In the genomic region with DNA sequence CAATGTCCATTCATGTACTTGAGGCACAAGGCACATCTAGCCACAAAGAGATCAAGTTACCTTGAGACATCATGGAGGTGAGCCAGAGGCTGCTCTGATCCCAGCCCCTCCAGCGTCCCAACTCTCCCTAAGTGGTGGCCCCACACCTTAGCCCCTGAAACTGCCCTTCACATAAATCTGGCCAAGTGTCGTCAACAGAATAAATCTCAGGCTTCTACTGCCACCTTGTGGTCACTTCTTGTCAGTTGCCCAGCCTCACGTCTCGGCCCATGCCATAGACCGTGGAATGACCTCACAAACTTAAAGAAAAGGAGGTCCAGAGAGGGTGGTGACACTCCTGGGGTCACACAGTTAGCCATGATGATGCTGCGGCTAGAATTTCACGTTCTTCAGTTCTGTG, we compare ENCODE assay signal across 8 mouse cellular contexts.
A peak's percentile ranks its signal among the peaks of the same experiment; 100 is the strongest.
DNase-seq lines count a peak whose midpoint lies in the region; ATAC-seq and TF ChIP-seq lines count a peak whose summit lies in the region.

No protein-coding gene starts in this region.

- peak; percentile 93 for TF ChIP-seq CTCF in midbrain, postnatal 0 days (IDR thresholded peaks at IDR 0.05)

- ATAC-seq in limb, embryonic 11.5 days (ENCODE audit: insufficient number of reproducible peaks, low FRiP score, low TSS enrichment, low read depth) = 0 out of 2 replicates have a peak, but pooled peaks have one; percentile 65
- ATAC-seq in midbrain, postnatal 0 days (ENCODE audit: low FRiP score) = peak; percentile 34; the same call in 1 of the 2 replicates
- peak; percentile 53 for ATAC-seq in stomach, embryonic 15.5 days (ENCODE audit: insufficient read depth, low FRiP score, low read depth)

- H3K9ac ChIP-seq in limb, embryonic 11.5 days (ENCODE audit: low read length) = no peak overlapping the region
- no peak overlapping the region for H3K9ac ChIP-seq in midbrain, postnatal 0 days (replicated peaks; ENCODE audit: low read length, poor library complexity, severe bottlenecking)
- no peak overlapping the region for H3K9ac ChIP-seq in stomach, embryonic 15.5 days

- H3K4me2 ChIP-seq in limb, embryonic 11.5 days (ENCODE audit: low read depth, severe bottlenecking) = no peak overlapping the region
- no peak overlapping the region for H3K4me2 ChIP-seq in midbrain, postnatal 0 days (ENCODE audit: low read depth, low read length, poor library complexity, severe bottlenecking)
- H3K4me2 ChIP-seq in stomach, embryonic 15.5 days = no peak overlapping the region

- H3K4me1 ChIP-seq in limb, embryonic 11.5 days (ENCODE audit: control insufficient read depth, insufficient read depth, low read length) = no peaks in the 10 kb centered on the region
- H3K4me1 ChIP-seq in midbrain, postnatal 0 days (ENCODE audit: insufficient read depth, low read length) = no peaks in the 10 kb centered on the region
- H3K4me1 ChIP-seq in stomach, embryonic 15.5 days = no peaks in the 10 kb centered on the region

- 4% methylated on average over 7 of the region's 7 CpGs for WGBS in limb, embryonic 11.5 days
- 10% methylated on average over 7 of the region's 7 CpGs for WGBS in midbrain, postnatal 0 days
- WGBS in stomach, embryonic 15.5 days = 6% methylated on average over 7 of the region's 7 CpGs

- H3K36me3 ChIP-seq in limb, embryonic 11.5 days (ENCODE audit: control insufficient read depth, insufficient read depth, low read length) = no peaks in the 10 kb centered on the region
- H3K36me3 ChIP-seq in midbrain, postnatal 0 days (ENCODE audit: insufficient read depth, low read length) = no peaks in the 10 kb centered on the region
- H3K36me3 ChIP-seq in stomach, embryonic 15.5 days = no peaks in the 10 kb centered on the region

- H3K4me3 ChIP-seq in limb, embryonic 11.5 days (ENCODE audit: low read depth, low read length) = no peak overlapping the region
- no peak overlapping the region for H3K4me3 ChIP-seq in midbrain, postnatal 0 days (ENCODE audit: low read depth, low read length)
- no peak overlapping the region for H3K4me3 ChIP-seq in stomach, embryonic 15.5 days (replicated peaks)

- peak; percentile 7 to 42 for DNase-seq in urinary bladder, adult 18-20 months (ENCODE audit: low spot score in 2 of 2)
- no peak for DNase-seq in urinary bladder, postnatal 10 days (ENCODE audit: low spot score)
- peak; percentile 89 for DNase-seq in embryo, embryonic 10 days (ENCODE audit: low spot score)
- DNase-seq in gastrocnemius, postnatal 4 days (ENCODE audit: low spot score in 2 of 2) = peak; percentile 28 to 60
- DNase-seq in kidney, adult 8-10 months = peak; percentile 14 to 61
- peak; percentile 84 for DNase-seq in limb, embryonic 11.5 days (ENCODE audit: low spot score)
- peak; percentile 83 for DNase-seq in midbrain, postnatal 0 days (ENCODE audit: low spot score)

- H3K27me3 ChIP-seq in limb, embryonic 11.5 days (ENCODE audit: control insufficient read depth, insufficient read depth, low read length) = no peaks in the 10 kb centered on the region
- no peaks in the 10 kb centered on the region; the same call in 1 of the 2 replicates for H3K27me3 ChIP-seq in midbrain, postnatal 0 days (ENCODE audit: insufficient read depth, low read length)
- no peaks in the 10 kb centered on the region for H3K27me3 ChIP-seq in stomach, embryonic 15.5 days (replicated peaks)

- no peaks in the 10 kb centered on the region for H3K9me3 ChIP-seq in limb, embryonic 11.5 days (ENCODE audit: control insufficient read depth, low read length)
- H3K9me3 ChIP-seq in midbrain, postnatal 0 days (ENCODE audit: low read length) = no peaks in the 10 kb centered on the region
- no peaks in the 10 kb centered on the region for H3K9me3 ChIP-seq in stomach, embryonic 15.5 days

- H3K27ac ChIP-seq in limb, embryonic 11.5 days (replicated peaks; ENCODE audit: low read depth, low read length) = no peak overlapping the region
- no peak overlapping the region for H3K27ac ChIP-seq in midbrain, postnatal 0 days (ENCODE audit: low read depth, low read length)
- no peak overlapping the region for H3K27ac ChIP-seq in stomach, embryonic 15.5 days
